Mouse (Mus musculus) embryonic facial prominence, embryonic 11.5 days (tissue): Measurements from ENCODE around the gene Myo3b. TPM values are rescaled to one million over a fixed set of nuclear protein-coding genes. Genes with fewer than 3 reads are reported as not detected.

Experiments used
- ATAC-seq: fragments of 200-750 bp; cut with Nextera tagmentation; replicated peaks from 2 replicates; pipeline ENCODE4 v1.8.0; 2017; ENCODE audit warnings: low read depth; ENCODE audit not compliant: insufficient number of reproducible peaks, low FRiP score, low TSS enrichment
- DNase-seq: peaks from one replicate; pipeline ENCODE4 v3.0.0-alpha.2; 2015; ENCODE audit warnings: low spot score
- H3K27ac ChIP-seq: fragments of 300-500 bp; sonication (generic); replicated peaks from 2 replicates; pipeline ENCODE4 v1.5.1; 2014; ENCODE audit warnings: mild to moderate bottlenecking, low read depth, low read length, control low read depth
- H3K27me3 ChIP-seq: fragments of 300-500 bp; sonication (generic); 2 replicates; pipeline ENCODE4 v1.6.1; 2014; ENCODE audit warnings: mild to moderate bottlenecking, low read length, moderate library complexity, mixed read lengths; ENCODE audit not compliant: control insufficient read depth, insufficient read depth
- H3K36me3 ChIP-seq: fragments of 300-500 bp; sonication (generic); replicated peaks from 2 replicates; pipeline ENCODE4 v1.6.1; 2014; ENCODE audit warnings: low read depth, mild to moderate bottlenecking, low read length, moderate library complexity, mixed read lengths; ENCODE audit not compliant: control insufficient read depth, insufficient read depth
- H3K4me1 ChIP-seq: fragments of 300-500 bp; sonication (generic); 2 replicates; pipeline ENCODE4 v1.6.1; 2014; ENCODE audit warnings: low read length, mixed read lengths; ENCODE audit not compliant: control insufficient read depth, insufficient read depth
- H3K4me2 ChIP-seq: fragments of 300-500 bp; sonication (generic); 2 replicates; pipeline ENCODE4 v1.6.1; 2014; ENCODE audit warnings: low read depth, mild to moderate bottlenecking, control low read depth, low read length, moderate library complexity
- H3K4me3 ChIP-seq: fragments of 300-500 bp; sonication (generic); 2 replicates; pipeline ENCODE4 v1.5.1; 2014; ENCODE audit warnings: low read depth, low read length, control low read depth
- H3K9ac ChIP-seq: fragments of 300-500 bp; sonication (generic); replicated peaks from 2 replicates; pipeline ENCODE4 v1.6.1; 2014; ENCODE audit warnings: mild to moderate bottlenecking, control low read depth, low read length
- H3K9me3 ChIP-seq: fragments of 300-500 bp; sonication (generic); replicated peaks from 2 replicates; pipeline ENCODE4 v1.6.1; 2016; ENCODE audit warnings: mild to moderate bottlenecking, low read length, inconsistent platforms, mixed read lengths; ENCODE audit not compliant: control insufficient read depth
- WGBS: fragments of 180-500 bp; shearing (Covaris S2); extraction: QIAGEN DNeasy Blood & Tissue Kit; methylation state at CpG from one replicate; pipeline ENCODE4 v1.1.7; 2014; 5-methylcytosine and 5-hydroxymethylcytosine counted together
- polyA plus RNA-seq: library from polyadenylated mRNA; unstranded; fragments of >200 nt; fragmentation: Nextera tagmentation; extraction: Ambion mirVana; gene quantifications from 2 replicates; pipeline ENCODE4 v1.2.1, GENCODE M21; 2014

Myo3b gene
- polyA plus RNA-seq, 1 experiment from 2014 or later, result 0.07 TPM

DNA sequence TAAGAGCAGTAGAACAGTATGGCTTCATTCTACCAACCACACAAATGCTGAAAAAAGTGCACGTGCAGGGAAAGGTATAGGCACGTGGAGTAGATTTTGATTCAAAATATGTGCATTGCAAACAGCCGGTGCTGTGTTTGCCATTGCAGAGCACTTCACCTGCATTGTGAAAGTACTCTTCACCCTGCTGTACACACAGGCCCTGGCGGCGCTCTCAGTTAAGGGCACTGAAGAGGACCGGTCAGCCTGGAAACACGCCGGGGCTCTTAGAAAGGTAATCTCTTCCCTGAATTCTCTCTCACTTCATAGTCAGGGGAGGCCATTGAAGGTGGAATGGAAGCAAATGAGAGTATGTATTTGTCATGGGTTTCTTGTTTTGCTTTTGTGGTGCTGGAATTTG is 26.0 kb upstream of the Myo3b start:
- Histone ChIP-seq H3K9me3 (no peaks in the 10 kb centered on the region), H3K4me1 (no peaks in the 10 kb centered on the region), H3K4me2 (no peak overlapping the region), H3K9ac (no peak overlapping the region), H3K27ac (no peak overlapping the region), H3K4me3 (no peak overlapping the region), H3K36me3 (peaks cover under 1% of the 10 kb centered on the region), H3K27me3 (no peaks in the 10 kb centered on the region)
- WGBS, result 95% methylated on average over 8 of the region's 8 CpGs
- no peak for DNase-seq
- ATAC-seq, result no peak

DNA sequence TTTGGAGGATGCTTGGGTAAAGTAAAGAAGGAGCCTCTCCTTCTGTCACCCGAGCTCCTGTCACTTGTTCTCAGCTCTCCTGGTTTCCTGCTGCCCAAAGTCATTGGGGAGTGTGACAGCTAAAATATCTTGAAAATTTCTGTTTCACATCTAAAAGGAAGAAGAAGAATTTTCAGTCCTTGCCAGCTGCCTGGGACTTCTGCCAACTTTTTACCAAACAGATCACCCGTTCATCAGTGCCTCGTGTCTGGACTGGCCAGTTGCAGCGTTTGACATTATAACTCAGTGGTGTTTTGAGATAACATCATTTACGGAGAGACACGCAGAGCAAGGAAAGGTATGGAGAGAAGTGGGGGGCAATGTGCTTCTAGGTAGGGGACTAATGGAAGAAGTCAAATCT is 20.7 kb upstream of the Myo3b start:
- DNase-seq (no peak), ATAC-seq (no peak)
- Histone ChIP-seq H3K27me3 (no peaks in the 10 kb centered on the region), H3K4me3 (no peak overlapping the region), H3K9me3 (no peaks in the 10 kb centered on the region), H3K4me1 (no peaks in the 10 kb centered on the region), H3K9ac (no peak overlapping the region), H3K36me3 (peaks cover 5% of the 10 kb centered on the region), H3K4me2 (no peak overlapping the region), H3K27ac (no peak overlapping the region)
- 88% methylated on average over 6 of the region's 6 CpGs for WGBS

DNA sequence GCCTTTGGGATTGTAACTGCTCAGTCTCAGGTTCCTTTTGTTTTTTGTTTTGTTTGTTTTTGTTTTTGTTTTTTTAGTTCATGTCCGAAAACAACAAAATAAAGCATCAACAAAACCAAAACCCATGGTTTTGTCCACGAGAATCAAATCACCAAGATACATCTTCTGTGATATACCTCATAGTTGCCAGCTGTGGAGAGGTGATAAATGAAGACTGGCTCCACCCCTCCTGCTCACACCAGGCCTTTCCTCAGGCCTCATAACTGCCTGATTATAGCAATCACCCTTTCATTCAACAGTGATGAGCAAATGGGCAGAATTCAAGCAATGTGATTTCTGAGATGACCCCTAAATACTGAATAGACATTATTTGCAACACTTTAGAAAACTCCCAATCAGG is 14.5 kb upstream of the Myo3b start:
- Histone ChIP-seq H3K9ac (no peak overlapping the region), H3K36me3 (no peaks in the 10 kb centered on the region; the same call in 1 of the 2 replicates), H3K9me3 (no peaks in the 10 kb centered on the region), H3K4me1 (no peaks in the 10 kb centered on the region), H3K27ac (no peak overlapping the region), H3K27me3 (no peaks in the 10 kb centered on the region), H3K4me2 (no peak overlapping the region), H3K4me3 (no peak overlapping the region)
- ATAC-seq, result no peak
- DNase-seq, result no peak
- 86% methylated on average over 2 of the region's 2 CpGs for WGBS

DNA sequence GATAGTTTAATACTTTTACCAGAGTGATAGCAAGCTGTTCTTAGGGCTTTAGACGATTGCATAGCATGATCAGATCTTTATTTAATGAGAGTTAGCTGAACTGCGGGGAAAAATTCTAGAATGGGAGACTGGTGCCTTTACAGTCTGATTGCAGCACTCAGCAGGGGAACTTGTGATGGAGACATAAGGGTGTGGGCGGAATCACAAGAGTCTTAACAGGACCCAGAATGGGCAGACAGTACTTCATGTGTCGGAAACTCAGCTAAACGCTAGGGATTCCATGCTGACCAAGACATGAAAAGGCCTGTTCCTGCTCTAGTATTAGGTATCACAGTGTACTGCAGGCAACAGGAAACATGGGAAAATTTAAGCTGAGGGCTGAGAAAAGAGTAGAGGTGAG is 13.2 kb upstream of the Myo3b start:
- H3K4me3 ChIP-seq, result no peak overlapping the region
- no peak overlapping the region for H3K9ac ChIP-seq
- no peak overlapping the region for H3K27ac ChIP-seq
- WGBS, result 90% methylated on average over 5 of the region's 5 CpGs
- H3K27me3 ChIP-seq, result no peaks in the 10 kb centered on the region
- ATAC-seq, result no peak
- no peak for DNase-seq
- no peaks in the 10 kb centered on the region for H3K4me1 ChIP-seq
- H3K9me3 ChIP-seq, result no peaks in the 10 kb centered on the region
- H3K4me2 ChIP-seq, result no peak overlapping the region
- no peaks in the 10 kb centered on the region for H3K36me3 ChIP-seq

DNA sequence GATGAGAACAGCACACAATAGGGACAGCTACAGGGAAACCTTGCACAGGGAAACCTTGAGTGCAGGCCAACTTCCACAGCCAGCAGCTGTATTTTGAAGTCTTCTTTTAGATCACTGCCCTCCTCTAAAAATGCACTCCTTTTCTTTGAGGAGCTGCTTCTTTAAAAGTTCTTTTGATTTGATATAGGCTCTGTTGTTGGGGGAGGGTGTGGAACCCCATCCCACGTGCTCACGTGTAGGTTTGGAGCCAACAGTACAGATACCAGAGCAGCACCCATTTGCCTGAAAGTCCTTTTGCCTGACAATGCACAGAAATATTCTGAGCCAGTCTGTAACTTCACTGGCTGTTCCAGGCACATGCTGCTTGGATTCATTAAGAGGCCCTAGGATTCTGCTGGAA is 7.5 kb upstream of the Myo3b start:
- DNase-seq (no peak), ATAC-seq (no peak)
- H3K4me3 ChIP-seq, result no peak overlapping the region
- 91% methylated on average over 2 of the region's 2 CpGs for WGBS
- H3K9me3 ChIP-seq, result no peaks in the 10 kb centered on the region
- H3K9ac ChIP-seq, result no peak overlapping the region
- H3K4me2 ChIP-seq, result no peak overlapping the region
- no peaks in the 10 kb centered on the region for H3K27me3 ChIP-seq
- H3K36me3 ChIP-seq, result no peaks in the 10 kb centered on the region
- H3K27ac ChIP-seq, result no peak overlapping the region
- no peaks in the 10 kb centered on the region for H3K4me1 ChIP-seq

DNA sequence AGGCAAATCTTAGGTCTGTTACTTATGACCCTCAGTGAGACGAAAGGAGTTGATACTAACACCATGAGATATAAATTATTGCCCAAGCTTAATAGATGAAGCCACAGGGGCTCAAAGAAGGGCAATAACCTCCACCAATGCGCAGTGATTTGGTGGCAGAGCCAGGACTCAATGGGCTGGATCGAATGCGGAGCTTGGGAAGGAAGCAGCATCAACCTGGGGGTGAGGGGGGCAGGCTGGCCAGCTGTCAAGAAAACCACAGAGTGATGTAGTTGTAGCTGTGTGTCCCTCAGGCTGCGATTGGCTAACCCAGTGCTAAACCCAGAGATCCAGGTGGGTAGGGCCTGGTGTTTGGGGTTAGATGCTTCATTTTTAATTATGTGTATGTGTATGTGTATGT is 4.0 kb upstream of the Myo3b start:
- no peaks in the 10 kb centered on the region for H3K36me3 ChIP-seq
- no peak overlapping the region for H3K9ac ChIP-seq
- H3K4me1 ChIP-seq, result no peaks in the 10 kb centered on the region
- no peaks in the 10 kb centered on the region for H3K27me3 ChIP-seq
- DNase-seq (no peak), ATAC-seq (no peak)
- H3K4me3 ChIP-seq, result no peak overlapping the region
- no peak overlapping the region for H3K4me2 ChIP-seq
- no peak overlapping the region for H3K27ac ChIP-seq
- WGBS, result 73% methylated on average over 5 of the region's 5 CpGs
- H3K9me3 ChIP-seq, result no peaks in the 10 kb centered on the region

DNA sequence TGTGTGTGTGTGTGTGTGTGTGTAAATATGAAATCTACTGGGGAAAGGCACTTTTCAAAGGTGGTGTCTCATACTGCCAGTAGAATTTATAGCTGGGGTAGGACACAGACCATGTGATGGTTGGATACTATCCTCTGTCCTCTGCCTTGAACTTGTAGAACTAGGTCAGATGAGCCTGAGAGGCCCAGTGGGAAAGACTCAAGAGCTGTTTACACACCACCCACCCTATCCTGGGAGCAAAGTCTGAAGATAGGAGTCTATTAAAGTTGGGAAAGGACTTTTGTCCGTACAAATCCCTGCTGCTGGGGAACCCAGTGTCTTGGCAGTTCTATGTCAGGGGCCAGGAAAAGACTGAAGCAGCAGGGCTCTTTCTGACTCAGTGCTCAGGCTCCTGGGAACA is 3.6 kb upstream of the Myo3b start:
- DNase-seq (no peak), ATAC-seq (no peak)
- Histone ChIP-seq H3K4me1 (no peaks in the 10 kb centered on the region), H3K27me3 (no peaks in the 10 kb centered on the region), H3K9ac (no peak overlapping the region), H3K27ac (no peak overlapping the region), H3K36me3 (no peaks in the 10 kb centered on the region), H3K4me3 (no peak overlapping the region), H3K9me3 (no peaks in the 10 kb centered on the region), H3K4me2 (no peak overlapping the region)
- 78% methylated on average over 1 of the region's 1 CpGs for WGBS

DNA sequence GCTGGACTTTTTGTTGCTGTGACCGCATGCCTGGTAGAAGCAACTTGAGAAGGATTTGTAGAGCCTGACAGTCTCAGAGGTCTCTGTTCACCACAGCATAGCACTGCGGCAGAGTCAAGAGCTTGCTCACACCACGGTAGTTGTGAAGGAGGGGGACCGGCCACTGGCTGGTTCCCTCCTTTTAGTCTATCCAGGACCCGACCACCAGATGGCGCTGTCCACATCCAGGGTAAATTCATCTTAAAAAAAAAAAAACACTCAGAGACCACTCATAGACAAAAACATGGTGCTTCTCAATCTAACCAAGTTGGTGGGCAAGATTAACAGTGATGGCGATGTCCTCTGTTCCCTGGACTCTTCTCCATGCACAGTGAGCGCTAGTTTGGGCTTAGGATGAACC is 1.7 kb upstream of the Myo3b start:
- H3K4me1 ChIP-seq, result no peaks in the 10 kb centered on the region
- no peak for DNase-seq
- no peak overlapping the region for H3K9ac ChIP-seq
- H3K4me3 ChIP-seq, result no peak overlapping the region
- no peak for ATAC-seq
- H3K27ac ChIP-seq, result no peak overlapping the region
- WGBS, result 78% methylated on average over 8 of the region's 8 CpGs
- no peak overlapping the region for H3K4me2 ChIP-seq
- H3K27me3 ChIP-seq, result no peaks in the 10 kb centered on the region
- H3K36me3 ChIP-seq, result no peaks in the 10 kb centered on the region
- no peaks in the 10 kb centered on the region for H3K9me3 ChIP-seq

DNA sequence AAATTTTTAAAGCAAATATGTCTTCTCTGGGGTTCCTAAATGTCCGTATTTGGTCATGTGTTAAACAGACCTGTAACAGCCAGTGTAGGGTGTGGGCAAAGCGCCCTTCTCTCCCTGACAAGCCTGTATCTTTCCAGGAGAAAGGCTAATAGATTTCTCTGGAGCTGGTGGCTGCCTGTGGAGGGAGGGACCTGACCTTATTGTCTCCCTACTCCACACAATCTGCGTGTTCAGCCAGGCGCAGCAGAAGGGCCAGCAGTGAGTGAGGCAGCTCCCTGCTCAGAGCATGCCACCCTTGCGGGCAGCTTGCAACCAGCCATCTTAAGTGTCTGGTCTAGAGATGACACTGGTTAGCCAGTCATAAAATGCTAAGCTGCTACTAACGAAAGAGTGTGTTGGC is 5.5 kb downstream of the Myo3b start:
- no peak overlapping the region for H3K27ac ChIP-seq
- no peaks in the 10 kb centered on the region for H3K36me3 ChIP-seq
- WGBS, result 43% methylated on average over 6 of the region's 6 CpGs
- no peaks in the 10 kb centered on the region for H3K9me3 ChIP-seq
- no peaks in the 10 kb centered on the region for H3K4me1 ChIP-seq
- H3K4me3 ChIP-seq, result no peak overlapping the region
- no peak overlapping the region for H3K4me2 ChIP-seq
- no peak overlapping the region for H3K9ac ChIP-seq
- H3K27me3 ChIP-seq, result no peaks in the 10 kb centered on the region
- no peak for ATAC-seq
- no peak for DNase-seq
